13 mouse cellular contexts compared by ENCODE assay signal in the genomic region with DNA sequence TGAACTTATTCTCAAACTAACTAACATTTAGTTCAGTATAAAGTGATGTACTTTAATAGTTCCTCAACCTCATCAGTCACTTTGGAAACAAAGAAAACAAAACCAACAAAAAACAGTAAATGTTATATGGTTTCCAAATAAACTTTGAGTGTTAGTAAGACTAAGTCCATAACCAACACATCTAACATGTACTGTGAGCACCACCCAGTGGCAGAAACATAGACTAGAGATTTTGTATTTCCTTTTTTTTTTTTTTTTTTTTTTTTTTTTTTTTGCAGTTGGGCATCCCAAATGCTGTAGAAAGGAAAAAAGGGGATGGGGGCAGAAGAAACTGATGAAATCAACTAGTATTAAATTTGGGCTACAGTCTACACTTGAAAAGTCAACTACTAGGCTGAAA. TPM values are rescaled to one million over a fixed set of nuclear protein-coding genes. Genes with fewer than 3 reads are reported as not detected.
A peak's percentile ranks its signal among the peaks of the same experiment; 100 is the strongest.
DNase-seq lines count a peak whose midpoint lies in the region; ATAC-seq and TF ChIP-seq lines count a peak whose summit lies in the region.
"Had no signal": no experiment of that assay in that cellular context is flagged by ENCODE, and none has a peak within 500 bp of the region (broad histone marks: within the 10 kb centered on the region; RNA-seq: fewer than 3 reads in every experiment).

No protein-coding gene starts in this region.

- H3K9ac ChIP-seq in lung, postnatal 0 days (replicated peaks; ENCODE audit: low read depth): no peak overlapping the region
- H3K9ac ChIP-seq: hindbrain, embryonic 15.5 days; limb, embryonic 13.5 days had no signal

- H3K9me3 ChIP-seq in heart, embryonic 10.5 days: no peaks in the 10 kb centered on the region
- no peaks in the 10 kb centered on the region for H3K9me3 ChIP-seq in lung, postnatal 0 days (ENCODE audit: low read length)
- H3K9me3 ChIP-seq: hindbrain, embryonic 15.5 days; limb, embryonic 13.5 days had no signal

- TF ChIP-seq EP300 in lung, postnatal 0 days (IDR thresholded peaks at IDR 0.05): no peak

- TF ChIP-seq CTCF in lung, postnatal 0 days (IDR thresholded peaks at IDR 0.05): peak; percentile 16; the same call in 1 of the 2 replicates

- no peaks in the 10 kb centered on the region for H3K27me3 ChIP-seq in heart, embryonic 10.5 days (ENCODE audit: insufficient read depth, poor library complexity, severe bottlenecking)
- H3K27me3 ChIP-seq in lung, postnatal 0 days (replicated peaks; ENCODE audit: insufficient read depth, low read length): no peaks in the 10 kb centered on the region
- H3K27me3 ChIP-seq: hindbrain, embryonic 15.5 days; limb, embryonic 13.5 days had no signal

- ATAC-seq in lung, postnatal 0 days: no peak

- H3K4me3 ChIP-seq in heart, embryonic 10.5 days: no peak overlapping the region
- H3K4me3 ChIP-seq in lung, postnatal 0 days (ENCODE audit: low read depth, low read length): no peak overlapping the region
- H3K4me3 ChIP-seq: hindbrain, embryonic 15.5 days; limb, embryonic 13.5 days had no signal

- no peaks in the 10 kb centered on the region for H3K36me3 ChIP-seq in heart, embryonic 10.5 days
- H3K36me3 ChIP-seq in lung, postnatal 0 days (ENCODE audit: insufficient read depth, low read length): no peaks in the 10 kb centered on the region
- H3K36me3 ChIP-seq: hindbrain, embryonic 15.5 days; limb, embryonic 13.5 days had no signal

- intact Hi-C loops in gastrocnemius, postnatal 36 days (cut with DNase I): no loop called here

- no peak overlapping the region for H3K4me2 ChIP-seq in lung, postnatal 0 days (replicated peaks; ENCODE audit: low read depth, low read length)
- H3K4me2 ChIP-seq: hindbrain, embryonic 15.5 days; limb, embryonic 13.5 days had no signal

- no peak overlapping the region for H3K27ac ChIP-seq in heart, embryonic 10.5 days
- no peak overlapping the region for H3K27ac ChIP-seq in lung, postnatal 0 days (ENCODE audit: low read length)
- H3K27ac ChIP-seq: hindbrain, embryonic 15.5 days; limb, embryonic 13.5 days had no signal

- H3K4me1 ChIP-seq in heart, embryonic 10.5 days: no peaks in the 10 kb centered on the region
- H3K4me1 ChIP-seq in lung, postnatal 0 days (ENCODE audit: insufficient read depth, low read depth, low read length): no peaks in the 10 kb centered on the region
- H3K4me1 ChIP-seq: hindbrain, embryonic 15.5 days; limb, embryonic 13.5 days had no signal

- DNase-seq in heart, postnatal 4 days: peak; percentile 8
- DNase-seq in heart, embryonic 10.5 days (ENCODE audit: low spot score): no peak
- peak; percentile 4 for DNase-seq in lung, postnatal 0 days (ENCODE audit: low spot score)
- no peak for DNase-seq in lung, postnatal 4 days
- peak; percentile 37 for DNase-seq in NIH3T3 (ENCODE audit: low read depth)
- peak; percentile 9 for DNase-seq in retina, adult 2 months (ENCODE audit: low read depth, low spot score)
- DNase-seq in urinary bladder, postnatal 10 days (ENCODE audit: low spot score): no peak
- DNase-seq in gastrocnemius, postnatal 36 days: no peak
- DNase-seq: spleen, adult 18-20 months had no signal

RNA-seq across cellular contexts. Expression of a gene that starts 14.6 kb away (rescaled TPM):
- total RNA-seq in heart, postnatal 4 days (2021): not detected
- polyA plus RNA-seq in heart, embryonic 10.5 days (2016; fragmentation: Nextera tagmentation; extraction: Ambion mirVana): not detected in 2 replicates
- not detected in 2 replicates for polyA plus RNA-seq in lung, postnatal 0 days (2015; fragmentation: Nextera tagmentation; extraction: Ambion mirVana)
- total RNA-seq in gastrocnemius, postnatal 36 days (2021): not detected
- total RNA-seq: common myeloid progenitor, adult 5-6 weeks; gastrocnemius, adult 8-10 months had no signal
- polyA plus RNA-seq: hindbrain, embryonic 15.5 days; limb, embryonic 13.5 days had no signal

Comparison
In these comparisons a context has a peak if more than half of its experiments do, and no peak if none do; other contexts are left out.
1. DNase-seq: peak in heart, postnatal 4 days (single experiment), lung, postnatal 0 days (single experiment), NIH3T3 (single experiment) and retina, adult 2 months (single experiment); none in heart, embryonic 10.5 days (single experiment), lung, postnatal 4 days (0 of 2), urinary bladder, postnatal 10 days (single experiment) and gastrocnemius, postnatal 36 days (0 of 2).